Mouse (Mus musculus) myocyte (in vitro differentiated cells): ENCODE measurements at regions not wholly inside any gene's neighbourhood (a gene's known extent, or its start where the extent isn't known, plus 50 kb on each side); places are given as distances from the start of the nearest gene placed in this dataset.

Source experiments
- H3K27me3 ChIP-seq: one replicate; pipeline ENCODE4 v1.6.1; 2011; ENCODE audit not compliant: control insufficient read depth, insufficient read depth, insufficient read length
- H3K36me3 ChIP-seq: one replicate; pipeline ENCODE4 v1.6.1; 2011; ENCODE audit not compliant: control insufficient read depth, insufficient read depth
- H3K4me2 ChIP-seq: one replicate; pipeline ENCODE4 v1.6.1; 2011; ENCODE audit warnings: low read depth, control low read depth
- H3K4me3 ChIP-seq: one replicate; pipeline ENCODE4 v1.5.1; 2011; ENCODE audit warnings: mild to moderate bottlenecking, control low read depth, moderate library complexity
- H3K79me2 ChIP-seq: one replicate; pipeline ENCODE4 v1.6.1; 2011; ENCODE audit not compliant: control insufficient read depth, insufficient read depth
- H3ac ChIP-seq: one replicate; pipeline ENCODE4 v1.6.1; 2011; ENCODE audit not compliant: control insufficient read depth, insufficient read length
- CEBPB ChIP-seq: IDR thresholded peaks from 2 replicates; pipeline ENCODE4 v1.6.1; 2011; ENCODE audit warnings: mild to moderate bottlenecking, moderate library complexity; ENCODE audit not compliant: poor library complexity, insufficient read depth, severe bottlenecking
- E2F4 ChIP-seq: IDR thresholded peaks from one replicate; pipeline ENCODE4 v1.6.1; 2011; ENCODE audit warnings: mild to moderate bottlenecking, control low read depth, moderate library complexity; ENCODE audit not compliant: insufficient read depth
- MAX ChIP-seq: IDR thresholded peaks from one replicate; pipeline ENCODE4 v1.6.1; 2011; ENCODE audit warnings: low read depth, mild to moderate bottlenecking, control low read depth
- MYOD1 ChIP-seq, 3 experiments: IDR thresholded peaks; one replicate each; pipeline ENCODE4 v1.6.1; 2011; ENCODE audit warnings: control low read depth in 2 of 3, low read depth in 2 of 3, mild to moderate bottlenecking in 2 of 3, moderate library complexity in 1 of 3; ENCODE audit not compliant: insufficient read length in 2 of 3, control insufficient read depth in 1 of 3
- MYOG ChIP-seq, 3 experiments: IDR thresholded peaks; one replicate each; pipeline ENCODE4 v1.6.1; 2011; ENCODE audit warnings: control low read depth in 2 of 3, low read depth in 2 of 3, mild to moderate bottlenecking in 2 of 3; ENCODE audit not compliant: insufficient read length in 2 of 3, control insufficient read depth in 1 of 3, insufficient read depth in 1 of 3
- POLR2A ChIP-seq: IDR thresholded peaks from one replicate; pipeline ENCODE4 v1.6.1; 2011; ENCODE audit warnings: low read depth, mild to moderate bottlenecking, control low read depth, moderate library complexity; ENCODE audit not compliant: insufficient read length
- POLR2AphosphoS2 ChIP-seq: IDR thresholded peaks from one replicate; pipeline ENCODE4 v1.6.1; 2011; ENCODE audit warnings: low read depth, control low read depth; ENCODE audit not compliant: insufficient read length
- REST ChIP-seq: IDR thresholded peaks from one replicate; pipeline ENCODE4 v1.6.1; 2011; ENCODE audit warnings: mild to moderate bottlenecking, control low read depth, moderate library complexity; ENCODE audit not compliant: insufficient read depth, insufficient read length
- SRF ChIP-seq: IDR thresholded peaks from one replicate; pipeline ENCODE4 v1.6.1; 2011; ENCODE audit warnings: low read depth; ENCODE audit not compliant: control insufficient read depth, insufficient read length
- TCF12 ChIP-seq: IDR thresholded peaks from one replicate; pipeline ENCODE4 v1.6.1; 2011; ENCODE audit warnings: mild to moderate bottlenecking, control low read depth; ENCODE audit not compliant: poor library complexity, insufficient read depth, severe bottlenecking
- TCF3 ChIP-seq: IDR thresholded peaks from one replicate; pipeline ENCODE4 v1.6.1; 2011; ENCODE audit warnings: low read depth, control low read depth; ENCODE audit not compliant: insufficient read length
- USF1 ChIP-seq: IDR thresholded peaks from one replicate; pipeline ENCODE4 v1.6.1; 2011; ENCODE audit warnings: low read depth, mild to moderate bottlenecking, control low read depth, moderate library complexity

DNA sequence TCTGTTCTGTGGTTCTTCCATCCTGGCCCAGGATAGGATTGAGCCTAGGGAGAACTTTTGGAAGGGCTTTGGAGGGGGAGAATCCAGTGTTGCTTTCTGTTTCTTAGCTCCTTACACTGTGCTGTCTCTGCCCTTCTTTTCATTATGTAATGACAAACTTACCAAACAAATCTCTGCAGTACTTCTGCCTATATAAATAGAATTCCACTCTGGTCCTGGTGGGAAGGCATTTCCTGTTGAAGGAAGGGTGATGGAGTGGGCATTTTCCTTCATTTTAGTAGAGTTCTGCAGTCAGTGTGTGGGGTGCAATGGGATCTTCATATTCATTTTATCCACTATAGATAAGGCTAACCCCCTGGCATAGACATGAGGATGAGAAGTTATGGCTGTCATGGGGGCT lies 63.2 kb upstream of the Adamts16 start:
- Histone ChIP-seq H3K4me2 (no peak overlapping the region), H3ac (no peak overlapping the region), H3K4me3 (no peak overlapping the region), H3K36me3 (no peaks in the 10 kb centered on the region), H3K79me2 (no peaks in the 10 kb centered on the region), H3K27me3 (no peaks in the 10 kb centered on the region)
- TF ChIP-seq MAX, result no peak
- no peak for TF ChIP-seq CEBPB
- no peak for TF ChIP-seq POLR2AphosphoS2
- no peak for TF ChIP-seq TCF12
- no peak for TF ChIP-seq REST
- no peak for TF ChIP-seq TCF3
- TF ChIP-seq SRF, result no peak
- no peak for TF ChIP-seq POLR2A
- TF ChIP-seq USF1, result no peak
- no peak for TF ChIP-seq MYOG (IDR thresholded peaks at IDR 0.05; ENCODE audit: control insufficient read depth in 1 of 3, insufficient read depth in 1 of 3, insufficient read length in 2 of 3, low read depth in 2 of 3)
- TF ChIP-seq MYOD1 (IDR thresholded peaks at IDR 0.05; ENCODE audit: control insufficient read depth in 1 of 3, insufficient read length in 2 of 3, low read depth in 2 of 3), result no peak
- TF ChIP-seq E2F4, result no peak

DNA sequence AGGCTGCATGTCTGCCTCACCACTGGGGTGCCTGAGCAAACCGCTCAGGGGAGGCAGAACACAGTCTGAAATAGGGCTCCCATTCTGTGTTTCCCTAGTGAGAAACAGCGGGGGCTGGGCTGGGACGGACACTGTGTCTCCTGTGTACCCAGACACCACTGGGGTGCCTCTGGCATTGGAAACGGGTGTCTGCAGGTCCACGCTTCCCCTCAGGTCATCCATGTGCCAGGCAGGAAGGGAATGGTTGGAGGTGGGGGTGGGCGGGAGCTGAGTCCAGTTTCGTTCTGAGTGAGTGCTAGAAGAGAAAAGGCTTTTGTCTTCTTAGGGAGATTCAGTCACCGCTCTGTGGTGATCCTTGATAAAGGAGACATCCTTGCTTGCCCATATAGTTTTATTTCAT lies 62.2 kb upstream of the Adamts16 start:
- H3K79me2 ChIP-seq, result no peaks in the 10 kb centered on the region
- no peak overlapping the region for H3ac ChIP-seq
- no peak overlapping the region for H3K4me3 ChIP-seq
- H3K4me2 ChIP-seq, result no peak overlapping the region
- no peaks in the 10 kb centered on the region for H3K36me3 ChIP-seq
- TF ChIP-seq POLR2AphosphoS2 (no peak), REST (no peak), TCF3 (no peak), SRF (no peak), POLR2A (no peak), MYOD1 (IDR thresholded peaks at IDR 0.05; ENCODE audit: control insufficient read depth in 1 of 3, insufficient read length in 2 of 3, low read depth in 2 of 3) (no peak), E2F4 (no peak)
- H3K27me3 ChIP-seq, result no peaks in the 10 kb centered on the region

DNA sequence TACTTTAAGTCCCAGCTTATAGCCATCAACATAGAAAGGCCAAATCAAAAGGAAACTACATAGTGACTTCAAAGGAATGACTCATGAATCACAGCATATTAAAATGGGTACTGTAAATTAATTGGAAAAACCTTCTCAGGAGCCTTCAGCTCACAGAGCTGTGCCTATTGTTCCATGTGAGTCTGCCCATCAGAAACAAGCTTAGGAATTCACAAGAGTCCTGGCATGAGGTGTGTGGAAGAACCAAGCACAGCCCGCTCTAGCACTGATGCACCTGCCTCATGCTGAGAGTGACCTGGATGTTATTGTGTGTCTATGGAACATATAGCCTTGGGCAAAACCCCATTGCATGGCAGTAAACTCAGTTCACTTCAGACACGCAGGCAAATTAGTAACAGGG lies 61.5 kb upstream of the Adamts16 start:
- no peak overlapping the region for H3K4me3 ChIP-seq
- no peak overlapping the region for H3ac ChIP-seq
- H3K36me3 ChIP-seq, result no peaks in the 10 kb centered on the region
- no peaks in the 10 kb centered on the region for H3K79me2 ChIP-seq
- TF ChIP-seq E2F4, result no peak
- no peaks in the 10 kb centered on the region for H3K27me3 ChIP-seq
- H3K4me2 ChIP-seq, result no peak overlapping the region

DNA sequence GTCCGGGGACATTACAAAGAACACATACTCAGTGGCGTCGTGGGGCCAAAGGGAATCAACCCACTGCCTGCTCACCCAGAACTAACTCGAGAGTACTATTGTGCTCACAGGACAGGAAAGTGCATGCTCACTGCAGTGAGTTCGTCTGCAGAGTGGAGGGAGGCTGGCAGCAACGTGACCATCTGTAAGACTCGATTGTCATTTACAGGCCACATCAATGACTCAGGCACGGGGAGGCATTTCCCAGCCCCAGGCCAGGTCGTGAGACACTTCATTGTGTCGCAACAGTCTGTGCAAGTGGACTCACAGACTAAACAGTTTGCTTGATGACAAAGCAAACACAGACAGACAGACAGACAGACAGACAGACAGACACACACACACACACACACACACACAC lies 61.1 kb upstream of the Adamts16 start:
- Histone ChIP-seq H3K79me2 (no peaks in the 10 kb centered on the region), H3ac (no peak overlapping the region), H3K36me3 (no peaks in the 10 kb centered on the region), H3K4me3 (no peak overlapping the region), H3K4me2 (no peak overlapping the region), H3K27me3 (no peaks in the 10 kb centered on the region)
- TF ChIP-seq POLR2A, result no peak
- no peak for TF ChIP-seq CEBPB
- TF ChIP-seq MYOD1 (IDR thresholded peaks at IDR 0.05; ENCODE audit: control insufficient read depth in 1 of 3, insufficient read length in 2 of 3, low read depth in 2 of 3), result no peak
- TF ChIP-seq E2F4, result no peak
- TF ChIP-seq MAX, result no peak
- no peak for TF ChIP-seq TCF12
- no peak for TF ChIP-seq TCF3
- TF ChIP-seq USF1, result no peak
- TF ChIP-seq POLR2AphosphoS2, result no peak
- no peak for TF ChIP-seq REST
- no peak for TF ChIP-seq SRF
- TF ChIP-seq MYOG (IDR thresholded peaks at IDR 0.05; ENCODE audit: control insufficient read depth in 1 of 3, insufficient read depth in 1 of 3, insufficient read length in 2 of 3, low read depth in 2 of 3), result no peak

DNA sequence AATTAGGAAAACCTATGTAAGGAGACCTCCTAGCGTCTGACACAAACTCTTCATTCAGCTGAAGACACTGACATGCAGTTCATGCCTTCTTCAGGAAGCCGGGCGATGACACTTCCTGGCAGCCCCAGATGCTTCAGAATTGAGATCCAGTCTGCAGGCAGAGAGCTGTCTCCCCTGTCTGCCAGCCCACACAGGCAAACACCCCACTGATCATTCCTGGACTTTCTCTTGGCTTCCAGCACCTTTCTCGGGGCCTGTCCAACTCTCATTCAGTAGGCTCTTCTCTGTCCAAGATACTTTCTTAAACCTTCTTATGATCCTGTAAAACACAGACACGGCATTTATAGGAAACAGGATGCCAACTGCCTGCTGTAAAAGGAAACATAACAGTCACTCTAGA lies 50.0 kb upstream of the Adamts16 start:
- H3K4me3 ChIP-seq, result no peak overlapping the region
- H3ac ChIP-seq, result no peak overlapping the region
- no peaks in the 10 kb centered on the region for H3K36me3 ChIP-seq
- H3K4me2 ChIP-seq, result no peak overlapping the region
- no peak for TF ChIP-seq TCF12
- TF ChIP-seq REST, result no peak
- TF ChIP-seq CEBPB, result no peak
- TF ChIP-seq MYOG (IDR thresholded peaks at IDR 0.05; ENCODE audit: control insufficient read depth in 1 of 3, insufficient read depth in 1 of 3, insufficient read length in 2 of 3, low read depth in 2 of 3), result no peak
- no peaks in the 10 kb centered on the region for H3K79me2 ChIP-seq
- H3K27me3 ChIP-seq, result no peaks in the 10 kb centered on the region
